Mouse (Mus musculus): ENCODE measurements around the gene Ubxn7. TPM values are rescaled to one million over a fixed set of nuclear protein-coding genes. Genes with fewer than 3 reads are reported as not detected.

The Ubxn7 gene
- polyA plus RNA-seq, 1 experiment from 2014 or later = 14.7 TPM

- Histone ChIP-seq H3K27me3 (replicated peaks; ENCODE audit: control insufficient read depth, insufficient read depth, low read length) (no peaks in the 10 kb centered on the region), H3K9me3 (ENCODE audit: control insufficient read depth, low read length) (no peaks in the 10 kb centered on the region), H3K4me3 (ENCODE audit: low read length) (no peak overlapping the region), H3K27ac (ENCODE audit: low read length) (no peak overlapping the region), H3K9ac (ENCODE audit: low read depth, low read length) (no peak overlapping the region), H3K36me3 (ENCODE audit: control insufficient read depth, insufficient read depth, low read length) (no peaks in the 10 kb centered on the region), H3K4me2 (ENCODE audit: low read depth, low read length) (no peak overlapping the region), H3K4me1 (ENCODE audit: control insufficient read depth, insufficient read depth, low read length) (peaks cover 6% of the 10 kb centered on the region; the same call in 1 of the 2 replicates)
- WGBS = 78% methylated on average over 1 of the region's 1 CpGs
- no peak for ATAC-seq
These were observed 104.6 kb downstream of the Ubxn7 start for GRCm38 (mm10) chr16:32436657-32437056.

- H3K27ac ChIP-seq (ENCODE audit: low read length) = no peak overlapping the region
- WGBS = 96% methylated on average over 1 of the region's 1 CpGs
- no peaks in the 10 kb centered on the region for H3K36me3 ChIP-seq (ENCODE audit: control insufficient read depth, insufficient read depth, low read length)
- H3K9me3 ChIP-seq (ENCODE audit: control insufficient read depth, low read length) = no peaks in the 10 kb centered on the region
- H3K4me3 ChIP-seq (ENCODE audit: low read length) = no peak overlapping the region
- ATAC-seq = no peak
- H3K4me1 ChIP-seq (ENCODE audit: control insufficient read depth, insufficient read depth, low read length) = 0 out of 2 replicates have a peak, but pooled peaks cover 2% of the 10 kb centered on the region
- no peaks in the 10 kb centered on the region for H3K27me3 ChIP-seq (replicated peaks; ENCODE audit: control insufficient read depth, insufficient read depth, low read length)
- H3K9ac ChIP-seq (ENCODE audit: low read depth, low read length) = no peak overlapping the region
- no peak overlapping the region for H3K4me2 ChIP-seq (ENCODE audit: low read depth, low read length)
These were observed 105.2 kb downstream of the Ubxn7 start for GRCm38 (mm10) chr16:32437266-32437665.

GRCm38 (mm10) chr16:32441432-32441831 is 109.4 kb downstream of the Ubxn7 start:
- no peak overlapping the region for H3K4me2 ChIP-seq (ENCODE audit: low read depth, low read length)
- H3K27me3 ChIP-seq (replicated peaks; ENCODE audit: control insufficient read depth, insufficient read depth, low read length) = no peaks in the 10 kb centered on the region
- 80% methylated on average over 3 of the region's 3 CpGs for WGBS
- H3K4me3 ChIP-seq (ENCODE audit: low read length) = no peak overlapping the region
- H3K4me1 ChIP-seq (ENCODE audit: control insufficient read depth, insufficient read depth, low read length) = 0 out of 2 replicates have a peak, but pooled peaks cover 2% of the 10 kb centered on the region
- H3K9ac ChIP-seq (ENCODE audit: low read depth, low read length) = no peak overlapping the region
- H3K9me3 ChIP-seq (ENCODE audit: control insufficient read depth, low read length) = no peaks in the 10 kb centered on the region
- H3K27ac ChIP-seq (ENCODE audit: low read length) = no peak overlapping the region
- H3K36me3 ChIP-seq (ENCODE audit: control insufficient read depth, insufficient read depth, low read length) = no peaks in the 10 kb centered on the region
- ATAC-seq = no peak

Other genes starting within 250 kb of the Ubxn7 start
- 108 and 109 TPM in 2 replicates for gene Pigx, start 232.5 kb upstream of the Ubxn7 start, polyA plus RNA-seq (2015; fragmentation: Nextera tagmentation; extraction: Ambion mirVana)
- 26.1 and 29.3 TPM in 2 replicates for gene Cep19, start 232.5 kb upstream of the Ubxn7 start, polyA plus RNA-seq (2015; fragmentation: Nextera tagmentation; extraction: Ambion mirVana)
- gene Nrros, start 166.7 kb upstream of the Ubxn7 start, polyA plus RNA-seq (2015; fragmentation: Nextera tagmentation; extraction: Ambion mirVana) = 13.1 and 13.3 TPM in 2 replicates
- not detected in 2 replicates for gene Bex6, start 152.4 kb upstream of the Ubxn7 start, polyA plus RNA-seq (2015; fragmentation: Nextera tagmentation; extraction: Ambion mirVana)
- gene Fbxo45, start 85.1 kb upstream of the Ubxn7 start, polyA plus RNA-seq (2015; fragmentation: Nextera tagmentation; extraction: Ambion mirVana) = 2.6 and 2.7 TPM in 2 replicates
- gene Wdr53, start 85.0 kb upstream of the Ubxn7 start, polyA plus RNA-seq (2015; fragmentation: Nextera tagmentation; extraction: Ambion mirVana) = 17.2 and 17.6 TPM in 2 replicates
- gene Smco1, start 60.8 kb upstream of the Ubxn7 start, polyA plus RNA-seq (2015; fragmentation: Nextera tagmentation; extraction: Ambion mirVana) = not detected in 2 replicates
- gene Rnf168, start 54.8 kb upstream of the Ubxn7 start, polyA plus RNA-seq (2015; fragmentation: Nextera tagmentation; extraction: Ambion mirVana) = 14.4 and 16.8 TPM in 2 replicates
- not detected in 2 replicates for gene Tm4sf19, start 68.2 kb downstream of the Ubxn7 start, polyA plus RNA-seq (2015; fragmentation: Nextera tagmentation; extraction: Ambion mirVana)
- 32.5 and 34.0 TPM in 2 replicates for gene Tctex1d2, start 87.4 kb downstream of the Ubxn7 start, polyA plus RNA-seq (2015; fragmentation: Nextera tagmentation; extraction: Ambion mirVana)
- 79.9 and 83.0 TPM in 2 replicates for gene Pcyt1a, start 98.7 kb downstream of the Ubxn7 start, polyA plus RNA-seq (2015; fragmentation: Nextera tagmentation; extraction: Ambion mirVana)
- gene Slc51a, start 155.6 kb downstream of the Ubxn7 start, polyA plus RNA-seq (2015; fragmentation: Nextera tagmentation; extraction: Ambion mirVana) = 157 and 177 TPM in 2 replicates
- 2.1 and 3.0 TPM in 2 replicates for gene Zdhhc19, start 164.0 kb downstream of the Ubxn7 start, polyA plus RNA-seq (2015; fragmentation: Nextera tagmentation; extraction: Ambion mirVana)

All from intestine, embryonic 16.5 days (tissue).